Mouse (Mus musculus): ENCODE results near the gene Aff3. TPM values are rescaled to one million over a fixed set of nuclear protein-coding genes. Genes with fewer than 3 reads are reported as not detected.

The Aff3 gene
- polyA plus RNA-seq, 1 experiment from 2014 or later: 33.1 TPM

- Histone ChIP-seq H3K27me3 (replicated peaks) (no peaks in the 10 kb centered on the region), H3K27ac (replicated peaks) (no peak overlapping the region), H3K4me3 (replicated peaks) (no peak overlapping the region), H3K4me2 (no peak overlapping the region), H3K9me3 (replicated peaks) (peaks cover 2% of the 10 kb centered on the region; the same call in 1 of the 2 replicates), H3K36me3 (no peaks in the 10 kb centered on the region), H3K4me1 (peaks cover 7% of the 10 kb centered on the region; the same call in 1 of the 2 replicates), H3K9ac (replicated peaks) (no peak overlapping the region)
- no peak for ATAC-seq (ENCODE audit: low FRiP score)
- WGBS: 76% methylated on average over 3 of the region's 3 CpGs
These were observed 7.0 kb upstream of the Aff3 start for GRCm38 (mm10) chr1:38671756-38672155.

- H3K4me1 ChIP-seq: peaks cover 7% of the 10 kb centered on the region; the same call in 1 of the 2 replicates
- ATAC-seq (ENCODE audit: low FRiP score): peak; percentile 21; the same call in 1 of the 2 replicates
- 33% methylated on average over 5 of the region's 5 CpGs for WGBS
- H3K9ac ChIP-seq (replicated peaks): no peak overlapping the region
- H3K27ac ChIP-seq (replicated peaks): no peak overlapping the region
- H3K36me3 ChIP-seq: no peaks in the 10 kb centered on the region
- no peaks in the 10 kb centered on the region for H3K27me3 ChIP-seq (replicated peaks)
- H3K9me3 ChIP-seq (replicated peaks): peaks cover 2% of the 10 kb centered on the region; the same call in 1 of the 2 replicates
- H3K4me2 ChIP-seq: no peak overlapping the region
- H3K4me3 ChIP-seq (replicated peaks): no peak overlapping the region
These were observed 6.3 kb upstream of the Aff3 start for GRCm38 (mm10) chr1:38671019-38671418.

GRCm38 (mm10) chr1:38668327-38668726, 3.6 kb upstream of the Aff3 start:
- Histone ChIP-seq H3K27me3 (replicated peaks) (no peaks in the 10 kb centered on the region), H3K36me3 (no peaks in the 10 kb centered on the region), H3K4me3 (replicated peaks) (no peak overlapping the region), H3K27ac (replicated peaks) (no peak overlapping the region), H3K4me2 (no peak overlapping the region), H3K4me1 (peaks cover 7% of the 10 kb centered on the region; the same call in 1 of the 2 replicates), H3K9ac (replicated peaks) (no peak overlapping the region), H3K9me3 (replicated peaks) (no peaks in the 10 kb centered on the region)
- no peak for ATAC-seq (ENCODE audit: low FRiP score)
- 88% methylated on average over 10 of the region's 10 CpGs for WGBS

GRCm38 (mm10) chr1:38667892-38668291, 3.1 kb upstream of the Aff3 start:
- 85% methylated on average over 9 of the region's 9 CpGs for WGBS
- no peaks in the 10 kb centered on the region for H3K27me3 ChIP-seq (replicated peaks)
- H3K36me3 ChIP-seq: no peaks in the 10 kb centered on the region
- no peak for ATAC-seq (ENCODE audit: low FRiP score)
- no peak overlapping the region for H3K4me2 ChIP-seq
- H3K27ac ChIP-seq (replicated peaks): no peak overlapping the region
- H3K9me3 ChIP-seq (replicated peaks): no peaks in the 10 kb centered on the region
- H3K9ac ChIP-seq (replicated peaks): no peak overlapping the region
- H3K4me1 ChIP-seq: peaks cover 7% of the 10 kb centered on the region; the same call in 1 of the 2 replicates
- H3K4me3 ChIP-seq (replicated peaks): no peak overlapping the region

- Histone ChIP-seq H3K4me2 (no peak overlapping the region), H3K9ac (replicated peaks) (no peak overlapping the region), H3K36me3 (no peaks in the 10 kb centered on the region), H3K27me3 (replicated peaks) (no peaks in the 10 kb centered on the region), H3K4me3 (replicated peaks) (no peak overlapping the region), H3K4me1 (peaks cover 7% of the 10 kb centered on the region; the same call in 1 of the 2 replicates), H3K9me3 (replicated peaks) (no peaks in the 10 kb centered on the region), H3K27ac (replicated peaks) (no peak overlapping the region)
- WGBS: 75% methylated on average over 10 of the region's 10 CpGs
- no peak for ATAC-seq (ENCODE audit: low FRiP score)
These were observed 2.0 kb upstream of the Aff3 start for GRCm38 (mm10) chr1:38666766-38667118.

GRCm38 (mm10) chr1:38666111-38666765, 1.5 kb upstream of the Aff3 start:
- no peaks in the 10 kb centered on the region for H3K9me3 ChIP-seq (replicated peaks)
- WGBS: 66% methylated on average over 5 of the region's 5 CpGs
- ATAC-seq (ENCODE audit: low FRiP score): no peak

GRCm38 (mm10) chr1:38665611-38666010, 856 bp upstream of the Aff3 start:
- no peak for ATAC-seq (ENCODE audit: low FRiP score)

More at GRCm38 (mm10) chr1:38666111-38666765, 1.5 kb upstream of the Aff3 start:
- no peak overlapping the region for H3K9ac ChIP-seq (replicated peaks)
- peaks cover 6% of the 10 kb centered on the region; the same call in 1 of the 2 replicates for H3K4me1 ChIP-seq
- no peaks in the 10 kb centered on the region for H3K27me3 ChIP-seq (replicated peaks)
- no peak overlapping the region for H3K4me3 ChIP-seq (replicated peaks)
- no peak overlapping the region for H3K27ac ChIP-seq (replicated peaks)
- H3K36me3 ChIP-seq: no peaks in the 10 kb centered on the region
- no peak overlapping the region for H3K4me2 ChIP-seq

GRCm38 (mm10) chr1:38664261-38664660, 494 bp downstream of the Aff3 start:
- Histone ChIP-seq H3K36me3 (no peaks in the 10 kb centered on the region), H3K4me3 (replicated peaks) (no peak overlapping the region), H3K27me3 (replicated peaks) (no peaks in the 10 kb centered on the region), H3K9ac (replicated peaks) (no peak overlapping the region), H3K4me1 (no peaks in the 10 kb centered on the region), H3K4me2 (no peak overlapping the region), H3K27ac (replicated peaks) (no peak overlapping the region), H3K9me3 (replicated peaks) (no peaks in the 10 kb centered on the region)
- ATAC-seq (ENCODE audit: low FRiP score): no peak
- WGBS: 91% methylated on average over 4 of the region's 4 CpGs

More at GRCm38 (mm10) chr1:38665611-38666010, 856 bp upstream of the Aff3 start:
- H3K4me1 ChIP-seq: no peaks in the 10 kb centered on the region
- WGBS: 87% methylated on average over 1 of the region's 1 CpGs
- no peak overlapping the region for H3K4me2 ChIP-seq
- no peak overlapping the region for H3K27ac ChIP-seq (replicated peaks)
- H3K9me3 ChIP-seq (replicated peaks): no peaks in the 10 kb centered on the region
- no peak overlapping the region for H3K9ac ChIP-seq (replicated peaks)
- no peaks in the 10 kb centered on the region for H3K27me3 ChIP-seq (replicated peaks)
- H3K4me3 ChIP-seq (replicated peaks): no peak overlapping the region
- H3K36me3 ChIP-seq: no peaks in the 10 kb centered on the region

GRCm38 (mm10) chr1:38662616-38663193, 2.0 kb downstream of the Aff3 start:
- no peak overlapping the region for H3K27ac ChIP-seq (replicated peaks)
- H3K27me3 ChIP-seq (replicated peaks): no peaks in the 10 kb centered on the region
- no peaks in the 10 kb centered on the region for H3K9me3 ChIP-seq (replicated peaks)
- no peak overlapping the region for H3K9ac ChIP-seq (replicated peaks)
- H3K4me3 ChIP-seq (replicated peaks): no peak overlapping the region
- no peaks in the 10 kb centered on the region for H3K4me1 ChIP-seq
- H3K36me3 ChIP-seq: no peaks in the 10 kb centered on the region
- H3K4me2 ChIP-seq: no peak overlapping the region
- no peak for ATAC-seq (ENCODE audit: low FRiP score)
- WGBS: 84% methylated on average over 3 of the region's 3 CpGs

- Histone ChIP-seq H3K27ac (replicated peaks) (no peak overlapping the region), H3K36me3 (no peaks in the 10 kb centered on the region), H3K9ac (replicated peaks) (no peak overlapping the region), H3K4me2 (no peak overlapping the region), H3K27me3 (replicated peaks) (no peaks in the 10 kb centered on the region), H3K4me1 (no peaks in the 10 kb centered on the region), H3K4me3 (replicated peaks) (no peak overlapping the region), H3K9me3 (replicated peaks) (no peaks in the 10 kb centered on the region)
- no peak for ATAC-seq (ENCODE audit: low FRiP score)
- WGBS: 76% methylated on average over 4 of the region's 4 CpGs
These were observed 5.7 kb downstream of the Aff3 start for GRCm38 (mm10) chr1:38658933-38659553.

GRCm38 (mm10) chr1:38658376-38658775, 6.4 kb downstream of the Aff3 start:
- Histone ChIP-seq H3K4me2 (no peak overlapping the region), H3K9me3 (replicated peaks) (no peaks in the 10 kb centered on the region), H3K36me3 (no peaks in the 10 kb centered on the region), H3K4me3 (replicated peaks) (no peak overlapping the region), H3K27me3 (replicated peaks) (no peaks in the 10 kb centered on the region), H3K27ac (replicated peaks) (no peak overlapping the region), H3K9ac (replicated peaks) (no peak overlapping the region), H3K4me1 (no peaks in the 10 kb centered on the region)
- 91% methylated on average over 9 of the region's 9 CpGs for WGBS
- no peak for ATAC-seq (ENCODE audit: low FRiP score)

GRCm38 (mm10) chr1:38657606-38658005, 7.1 kb downstream of the Aff3 start:
- Histone ChIP-seq H3K27ac (replicated peaks) (no peak overlapping the region), H3K9me3 (replicated peaks) (no peaks in the 10 kb centered on the region), H3K9ac (replicated peaks) (no peak overlapping the region), H3K4me2 (no peak overlapping the region), H3K4me1 (no peaks in the 10 kb centered on the region), H3K4me3 (replicated peaks) (no peak overlapping the region), H3K27me3 (replicated peaks) (no peaks in the 10 kb centered on the region), H3K36me3 (no peaks in the 10 kb centered on the region)
- WGBS: 78% methylated on average over 7 of the region's 7 CpGs
- ATAC-seq (ENCODE audit: low FRiP score): no peak
